Mouse (Mus musculus): ENCODE measurements around the gene Tagln2.

Gene Tagln2

GRCm38 (mm10) chr1:172530544-172531220 is 30.8 kb downstream of the Tagln2 start:
- no peak for DNase-seq

GRCm38 (mm10) chr1:172532551-172532950 is 32.7 kb downstream of the Tagln2 start:
- no peak for DNase-seq

GRCm38 (mm10) chr1:172535116-172535515 is 35.3 kb downstream of the Tagln2 start:
- no peak for DNase-seq

- no peak for DNase-seq
Observed at GRCm38 (mm10) chr1:172539827-172540226, 40.0 kb downstream of the Tagln2 start.

GRCm38 (mm10) chr1:172540283-172540820 is 40.5 kb downstream of the Tagln2 start:
- DNase-seq = no peak

GRCm38 (mm10) chr1:172546062-172546461 is 46.2 kb downstream of the Tagln2 start:
- no peak for DNase-seq

GRCm38 (mm10) chr1:172548501-172548900 is 48.7 kb downstream of the Tagln2 start:
- no peak for DNase-seq

GRCm38 (mm10) chr1:172549314-172549713 is 49.5 kb downstream of the Tagln2 start:
- no peak for DNase-seq

GRCm38 (mm10) chr1:172549717-172550116 is 49.9 kb downstream of the Tagln2 start:
- DNase-seq = no peak

- peak; percentile 50 for DNase-seq
Observed at GRCm38 (mm10) chr1:172550551-172550951, 50.7 kb downstream of the Tagln2 start.

- DNase-seq = no peak
Observed at GRCm38 (mm10) chr1:172551009-172551408, 51.2 kb downstream of the Tagln2 start.

- DNase-seq = no peak
Observed at GRCm38 (mm10) chr1:172552623-172553022, 52.8 kb downstream of the Tagln2 start.

- no peak for DNase-seq
Observed at GRCm38 (mm10) chr1:172555638-172556037, 55.8 kb downstream of the Tagln2 start, which contains the start of gene Vsig8. Gene Vsig8, plus strand, starts transcription at chr1:172555938.

All from kidney, adult 18-20 months (tissue).